Mouse (Mus musculus) thymus, adult 2 months (tissue): ENCODE results near the gene Gcn1l1.

ENCODE experiments used
- CTCF ChIP-seq: fragments of 200-500 bp; IDR thresholded peaks from 2 replicates; pipeline ENCODE4 v1.5.1; 2012; ENCODE audit warnings: mild to moderate bottlenecking, control low read depth, low read length, moderate library complexity, borderline replicate concordance; ENCODE audit not compliant: control insufficient read depth, poor library complexity, insufficient read depth; ENCODE audit errors: extremely low read depth
- POLR2A ChIP-seq: fragments of 200-500 bp; IDR thresholded peaks from 2 replicates; pipeline ENCODE4 v1.6.1; 2012; ENCODE audit warnings: mild to moderate bottlenecking, low read length, control low read depth, moderate library complexity; ENCODE audit not compliant: control insufficient read depth, poor library complexity, insufficient read depth; ENCODE audit errors: extremely low read depth

DNA sequence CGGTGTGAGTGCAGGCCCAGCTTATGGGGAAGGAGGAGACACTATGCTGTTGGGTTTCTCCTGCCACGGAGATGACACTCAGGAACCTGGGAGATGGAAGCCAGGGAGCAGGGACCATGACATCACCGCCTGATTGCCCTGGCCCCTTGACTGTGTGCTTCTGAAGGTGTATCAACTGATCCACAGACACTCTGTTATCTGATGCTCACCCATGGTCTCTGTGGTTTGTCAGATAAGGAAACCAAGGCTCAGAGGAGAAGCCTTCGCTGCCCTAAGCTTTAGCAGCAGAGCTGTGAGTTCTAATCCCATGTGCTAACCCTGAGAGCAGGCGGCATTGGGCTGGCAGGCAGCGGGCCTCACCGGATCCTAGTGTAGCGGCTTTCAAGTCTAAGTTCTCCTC, 69.0 kb downstream of the Gcn1l1 start:
- no peak for TF ChIP-seq CTCF
- no peak for TF ChIP-seq POLR2A
